Mouse (Mus musculus): ENCODE data around the gene Foxn3.

The Foxn3 gene

DNA sequence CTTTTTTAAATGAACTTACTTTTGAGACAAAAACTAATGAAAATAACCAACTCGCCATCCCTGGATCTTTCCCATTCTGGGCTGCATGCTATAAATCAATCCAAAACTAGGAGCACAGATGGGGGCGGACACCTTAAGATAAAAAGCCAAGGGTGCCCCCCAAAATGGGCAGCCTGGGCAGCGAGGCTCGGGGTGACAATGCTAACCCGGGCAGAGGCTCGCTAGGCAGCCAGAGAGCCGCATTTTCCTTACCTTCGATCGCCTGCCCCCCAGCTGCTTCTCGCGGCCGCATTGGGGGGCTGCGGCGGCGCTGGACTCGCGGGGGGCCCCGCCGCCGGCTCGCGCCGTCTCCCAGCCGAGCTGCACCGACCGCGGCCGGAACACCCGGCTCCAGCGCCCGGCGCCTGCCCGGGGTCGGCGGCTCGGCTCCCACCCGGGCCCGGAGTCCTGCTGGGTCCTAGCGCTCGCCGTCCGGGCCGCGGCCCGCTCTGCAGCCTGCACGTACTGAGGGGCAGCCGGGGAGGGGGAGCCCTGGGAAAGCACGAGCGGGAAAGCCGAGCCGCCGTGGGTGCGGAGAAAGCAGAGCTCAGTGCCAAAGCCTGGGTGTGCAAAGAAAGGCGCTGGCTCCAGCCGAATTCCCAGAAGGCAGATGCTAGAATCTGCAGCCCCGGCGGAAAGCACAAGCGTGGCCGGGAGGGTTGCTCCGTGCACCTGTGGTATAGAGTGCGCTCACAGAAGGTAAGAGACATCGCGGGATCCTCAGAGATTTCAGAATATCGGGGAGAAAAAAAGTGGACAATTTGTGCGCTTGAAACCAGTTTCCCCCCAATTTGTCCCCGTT is at the start of gene Foxn3:
Gene Foxn3 (minus strand): TSS at position 364 of the 841 bp plus-strand sequence.
- DNase-seq, result peak; percentile 76

DNA sequence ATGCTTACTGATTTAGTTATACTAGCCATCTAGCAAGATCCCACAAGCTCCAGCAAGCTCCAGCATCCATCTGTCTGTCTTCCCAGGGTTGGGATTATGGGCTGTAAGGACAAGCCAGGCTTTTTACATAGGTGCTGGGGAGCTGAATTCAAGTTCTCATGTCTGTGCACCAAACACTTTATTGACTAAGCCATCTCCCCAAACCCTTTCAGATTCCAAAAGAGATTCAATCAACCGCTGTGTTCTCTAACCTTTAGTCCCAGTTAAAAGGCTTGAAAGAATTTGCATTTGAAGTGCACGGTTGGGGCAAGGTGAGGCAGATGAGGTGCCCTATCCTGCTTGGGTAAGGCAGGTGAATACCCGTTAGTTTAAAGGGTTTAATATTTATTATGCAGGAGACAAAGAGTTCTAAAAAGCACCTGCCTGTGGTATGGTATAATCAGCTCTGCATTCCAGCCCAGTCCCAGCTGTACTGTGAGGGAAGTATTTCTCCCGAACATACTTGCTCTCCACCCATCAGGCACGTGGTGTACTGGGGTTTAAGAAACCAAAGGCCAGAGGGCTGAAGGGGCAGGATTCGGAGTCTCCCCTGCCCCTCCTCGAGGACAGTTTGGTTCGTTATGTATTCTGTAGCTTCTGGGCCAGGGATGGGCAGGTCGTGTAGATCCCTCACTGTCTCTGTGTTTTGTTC is 48.9 kb upstream of the Foxn3 start:
- no peak for DNase-seq

GRCm38 (mm10) chr12:99610868-99611267 is 47.5 kb upstream of the Foxn3 start:
- no peak for DNase-seq

DNA sequence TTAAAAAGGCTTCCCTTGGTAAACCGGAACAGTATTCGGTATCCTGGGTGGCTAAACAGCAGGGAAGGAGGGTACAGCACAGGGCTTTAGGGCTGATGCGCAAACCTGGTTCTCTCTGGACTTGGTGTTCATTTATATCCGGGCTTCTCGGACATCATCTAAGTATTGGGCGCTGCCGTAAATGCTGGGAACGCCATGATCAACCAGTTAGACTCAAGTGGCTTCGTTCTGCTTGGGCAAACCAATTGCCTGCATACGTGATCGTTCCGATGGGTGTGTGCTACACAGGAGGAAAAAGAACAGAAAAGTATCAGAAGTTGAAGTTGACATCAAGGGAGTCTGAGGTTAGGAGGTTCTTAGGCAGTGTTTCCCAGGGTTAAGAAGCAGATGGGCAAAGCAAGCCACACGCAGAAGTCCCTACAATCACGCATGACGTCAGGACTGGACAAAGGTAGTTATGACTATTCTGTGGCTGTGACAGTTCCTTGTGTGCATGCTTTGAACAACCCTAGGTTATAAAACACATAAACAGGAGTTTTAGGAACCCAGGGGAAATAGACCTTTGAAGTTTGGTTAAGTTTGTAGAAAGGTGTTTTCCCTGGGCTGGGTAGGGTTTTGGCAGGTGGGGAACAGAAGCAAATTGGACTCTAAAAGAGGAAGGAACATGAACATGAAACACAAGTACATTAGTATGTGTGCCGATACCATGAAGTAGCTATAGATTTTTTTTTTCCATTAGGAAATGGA is 46.9 kb upstream of the Foxn3 start:
- no peak for DNase-seq

GRCm38 (mm10) chr12:99609643-99610042 is 46.3 kb upstream of the Foxn3 start:
- DNase-seq, result no peak

DNA sequence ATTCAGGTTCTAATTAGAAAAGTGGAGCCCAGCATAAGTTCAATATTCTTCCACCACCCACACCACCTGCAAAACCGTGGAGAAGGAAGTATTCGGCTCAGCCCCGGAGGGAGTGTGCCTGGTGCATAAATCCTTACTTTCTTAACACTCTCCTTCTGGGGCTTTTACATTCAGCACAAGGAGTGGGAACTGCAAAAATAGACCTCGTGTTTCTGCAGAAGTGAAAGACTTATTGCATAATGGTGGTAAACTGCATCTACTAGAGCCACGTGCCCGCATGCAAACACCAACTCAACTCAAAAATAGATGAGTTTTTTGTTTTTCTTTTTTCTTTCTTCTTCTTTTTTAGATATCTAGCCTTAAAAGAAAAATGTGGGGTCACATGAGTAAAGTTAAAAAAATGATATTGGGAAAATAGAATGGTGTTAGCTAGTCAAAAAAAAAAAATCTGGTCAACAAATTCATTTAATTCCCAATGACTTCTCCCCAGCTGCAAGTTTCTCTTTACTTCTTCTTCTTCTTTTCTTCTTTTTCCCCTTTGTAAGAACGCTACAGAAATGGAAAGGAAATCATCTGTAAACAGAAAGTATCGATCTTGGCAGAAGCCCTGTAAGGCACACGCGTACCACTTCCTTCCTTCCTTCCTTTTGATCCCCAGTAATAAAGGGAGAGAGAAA is 45.0 kb upstream of the Foxn3 start:
- DNase-seq, result no peak

DNA sequence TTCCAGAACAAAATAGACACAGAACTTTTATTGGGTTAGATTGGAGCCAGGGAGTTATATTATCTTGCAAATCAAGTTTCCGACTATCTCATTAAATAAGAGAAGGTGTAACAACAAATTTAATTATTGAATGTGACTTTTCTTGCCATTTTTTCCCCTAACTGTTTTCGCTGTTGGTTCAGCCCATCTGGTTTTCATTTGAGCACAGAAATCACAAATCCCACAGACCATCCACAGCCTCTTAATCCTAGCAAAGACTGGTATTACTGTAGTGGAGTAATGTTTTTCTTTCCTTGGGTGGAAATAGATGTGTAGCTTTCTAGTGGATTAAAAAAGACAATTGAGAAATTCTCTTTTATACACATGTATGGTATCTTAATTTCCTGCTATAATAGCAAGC is 40.0 kb upstream of the Foxn3 start:
- DNase-seq, result no peak

DNA sequence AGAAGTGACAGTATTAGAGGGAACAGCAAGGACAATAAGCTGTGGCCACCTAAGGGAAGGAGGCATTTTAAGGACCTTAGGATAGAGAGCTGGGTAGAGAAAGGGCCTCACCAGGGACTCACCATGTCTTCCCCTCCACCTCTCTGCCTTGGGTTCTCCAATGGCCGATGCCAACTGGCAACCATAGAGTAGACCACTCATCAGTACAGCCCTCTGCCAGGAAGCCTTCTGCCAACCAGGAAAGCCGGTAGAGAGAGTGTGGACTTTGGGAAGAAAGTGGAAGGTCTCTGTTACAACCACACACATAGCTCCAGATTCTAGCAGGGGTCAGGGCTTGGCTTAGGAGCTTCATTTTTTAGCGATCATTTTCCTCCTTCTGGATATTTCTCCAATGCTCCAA is 38.5 kb upstream of the Foxn3 start:
- no peak for DNase-seq

DNA sequence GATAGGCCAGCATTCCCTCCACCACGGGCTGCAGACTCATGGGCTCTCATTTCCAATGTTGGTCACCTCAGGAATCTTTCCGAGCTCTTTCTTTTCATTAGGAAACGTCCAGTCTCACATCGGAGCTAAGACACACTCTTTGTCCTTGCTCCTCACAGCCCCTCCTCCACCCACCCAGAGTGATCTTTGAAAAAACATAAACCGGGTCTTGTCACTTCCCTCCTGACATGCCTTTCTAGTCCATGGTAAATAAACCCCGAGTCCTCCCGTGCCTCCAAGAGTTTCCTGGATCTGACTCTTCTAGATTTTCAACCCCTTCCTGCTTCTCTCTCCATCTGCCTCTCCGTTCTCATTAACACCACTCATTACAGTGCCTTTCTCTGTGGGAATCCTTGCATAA is 38.0 kb upstream of the Foxn3 start:
- DNase-seq, result no peak

DNA sequence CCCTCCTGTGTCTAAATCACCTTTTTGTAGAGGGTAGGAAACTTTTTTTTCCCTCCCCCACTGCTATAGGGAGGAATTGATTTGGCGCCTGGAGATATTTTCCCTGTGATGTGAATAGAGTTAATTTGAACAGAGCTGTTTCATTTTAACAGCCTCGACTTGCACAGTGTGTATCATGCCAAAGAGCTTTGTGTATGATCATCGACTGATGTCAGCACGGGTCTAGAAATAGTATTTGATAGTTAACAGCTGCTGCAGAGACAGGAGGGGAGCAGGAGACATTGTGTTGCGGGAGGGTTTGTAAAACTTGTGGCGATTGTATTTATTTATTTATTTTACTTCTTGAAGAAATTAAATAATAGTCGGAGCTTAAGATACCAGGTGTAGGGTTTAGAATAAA is 36.2 kb upstream of the Foxn3 start:
- no peak for DNase-seq

- DNase-seq, result no peak
These were observed 33.0 kb upstream of the Foxn3 start for GRCm38 (mm10) chr12:99596397-99596796.

- DNase-seq, result no peak
These were observed 24.0 kb upstream of the Foxn3 start for GRCm38 (mm10) chr12:99587338-99587737.

- DNase-seq, result no peak
These were observed 16.6 kb upstream of the Foxn3 start for GRCm38 (mm10) chr12:99579989-99580388.

DNA sequence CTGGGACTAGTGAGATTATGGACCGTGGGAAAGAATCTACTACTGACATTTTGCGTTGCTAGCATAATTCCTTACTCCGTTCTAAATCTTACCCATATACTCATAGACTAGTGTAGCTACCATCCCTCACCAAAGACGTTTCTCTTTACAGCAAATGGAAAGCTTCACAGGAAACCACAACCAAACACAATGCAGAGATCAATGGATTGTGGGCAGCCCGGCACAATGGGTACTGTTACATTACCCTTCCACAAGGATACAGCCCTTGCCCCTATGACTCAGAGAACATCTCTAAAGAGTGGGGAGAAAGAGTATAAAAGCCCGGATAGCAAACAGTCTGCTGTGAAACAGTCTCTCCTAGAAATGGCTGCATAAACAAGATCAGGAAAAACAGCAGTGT is 13.3 kb upstream of the Foxn3 start:
- no peak for DNase-seq

GRCm38 (mm10) chr12:99574299-99574698 is 10.9 kb upstream of the Foxn3 start:
- DNase-seq, result no peak

DNA sequence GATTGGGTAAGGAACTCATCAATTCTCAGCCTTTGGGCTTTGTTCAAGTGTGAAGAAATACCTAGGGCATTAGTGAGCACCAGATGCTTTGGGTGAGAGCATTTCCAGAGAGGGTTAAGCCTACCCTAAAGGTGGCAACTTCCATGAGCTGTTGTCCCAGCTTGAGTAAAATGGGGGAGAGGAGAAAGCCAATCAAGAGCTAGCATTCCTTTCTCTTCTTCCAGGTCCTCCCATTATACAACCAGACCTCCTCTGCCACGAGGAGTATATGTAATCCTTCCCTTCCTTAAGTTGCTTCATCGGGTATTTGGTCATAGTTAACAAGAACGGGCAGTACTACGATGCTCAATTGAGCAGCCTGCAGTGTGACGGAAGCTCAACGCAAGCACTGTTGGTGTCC is 9.7 kb upstream of the Foxn3 start:
- DNase-seq, result no peak

DNA sequence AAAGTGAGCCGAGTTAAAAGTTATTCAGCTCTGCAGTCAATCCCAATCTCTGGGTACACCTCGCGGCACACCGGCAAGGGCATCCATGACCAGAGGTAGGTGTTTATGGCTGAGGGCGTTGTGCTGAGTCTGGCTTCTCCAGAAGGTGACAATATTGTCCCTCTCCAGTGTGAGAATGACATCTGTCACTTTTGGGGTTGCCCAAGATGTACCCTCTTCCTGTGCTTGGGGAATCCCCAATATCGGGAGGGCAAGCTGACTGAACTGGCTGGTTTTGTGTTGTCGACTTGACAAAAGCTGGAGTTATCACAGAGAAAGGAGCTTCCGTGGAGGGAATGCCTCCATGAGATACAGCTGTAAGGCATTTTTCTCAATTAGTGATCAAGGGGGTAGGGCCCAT is 8.6 kb upstream of the Foxn3 start:
- no peak for DNase-seq

GRCm38 (mm10) chr12:99570197-99570956 is 7.0 kb upstream of the Foxn3 start:
- peak; percentile 79 for DNase-seq

DNA sequence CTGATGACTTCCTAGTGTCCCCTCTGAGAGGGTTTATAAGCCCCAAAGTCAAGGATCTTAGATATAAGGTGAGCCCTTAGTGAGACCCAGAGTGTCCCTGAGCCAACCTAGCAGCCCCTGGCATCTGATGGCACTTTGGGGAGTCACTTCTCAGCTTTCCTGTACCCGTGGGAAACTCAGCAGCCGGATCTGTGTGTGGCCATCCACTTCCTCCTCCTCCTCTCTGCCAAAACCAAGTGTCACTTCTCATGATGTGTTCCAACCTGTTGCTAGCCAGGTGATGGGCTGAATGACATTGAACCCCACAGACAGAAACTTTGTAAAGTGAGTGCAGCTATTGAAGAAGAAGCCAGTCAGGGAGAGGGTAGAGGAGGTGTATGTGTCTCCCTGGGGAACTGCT is 2.2 kb upstream of the Foxn3 start:
- DNase-seq, result no peak

GRCm38 (mm10) chr12:99564301-99564910 is 1.0 kb upstream of the Foxn3 start:
- DNase-seq, result no peak

GRCm38 (mm10) chr12:99562867-99563189 is 554 bp downstream of the Foxn3 start:
- no peak for DNase-seq

All from cerebellum, adult 11-12 months (tissue).